Mouse (Mus musculus): ENCODE results near the gene Prkx. TPM values are rescaled to one million over a fixed set of nuclear protein-coding genes. Genes with fewer than 3 reads are reported as not detected.

The Prkx gene
- 44.7 TPM for polyA plus RNA-seq (2017; shearing (Covaris generic))

GRCm38 (mm10) chrX:77796238-77796835 is at the start of gene Prkx:
Gene Prkx, minus strand, starts transcription at chrX:77796278.

Other genes starting within 250 kb of the Prkx start
- not detected for gene Pbsn, start 57.3 kb upstream of the Prkx start, polyA plus RNA-seq (2017; shearing (Covaris generic))
- gene Gm14744, start 68.5 kb upstream of the Prkx start, polyA plus RNA-seq (2017; shearing (Covaris generic)): not detected
- not detected for gene 5430402E10Rik, start 128.8 kb upstream of the Prkx start, polyA plus RNA-seq (2017; shearing (Covaris generic))